Mouse (Mus musculus) spleen, postnatal 4 days (tissue): Measurements from ENCODE around the gene Gm28044.
"Not testable (repeated sequence)": the region's sequence is repeated elsewhere in the genome, so short reads cannot be mapped to it uniquely, and the experiment has no call there.

Experiments used
- DNase-seq, 2 experiments: peaks; one replicate each; pipeline ENCODE4 v3.0.0; 2022; ENCODE audit warnings: low spot score in 2 of 2

Gene Gm28044

GRCm38 (mm10) chr13:67360131-67360744 lies at the start of gene Gm28044, which contains the start of gene Zfp953:
Gene Gm28044 (minus strand): TSS chr13:67360536.
Gene Zfp953 (minus strand): TSS chr13:67360605.
- peak; percentile 83 to 88 for DNase-seq

DNA sequence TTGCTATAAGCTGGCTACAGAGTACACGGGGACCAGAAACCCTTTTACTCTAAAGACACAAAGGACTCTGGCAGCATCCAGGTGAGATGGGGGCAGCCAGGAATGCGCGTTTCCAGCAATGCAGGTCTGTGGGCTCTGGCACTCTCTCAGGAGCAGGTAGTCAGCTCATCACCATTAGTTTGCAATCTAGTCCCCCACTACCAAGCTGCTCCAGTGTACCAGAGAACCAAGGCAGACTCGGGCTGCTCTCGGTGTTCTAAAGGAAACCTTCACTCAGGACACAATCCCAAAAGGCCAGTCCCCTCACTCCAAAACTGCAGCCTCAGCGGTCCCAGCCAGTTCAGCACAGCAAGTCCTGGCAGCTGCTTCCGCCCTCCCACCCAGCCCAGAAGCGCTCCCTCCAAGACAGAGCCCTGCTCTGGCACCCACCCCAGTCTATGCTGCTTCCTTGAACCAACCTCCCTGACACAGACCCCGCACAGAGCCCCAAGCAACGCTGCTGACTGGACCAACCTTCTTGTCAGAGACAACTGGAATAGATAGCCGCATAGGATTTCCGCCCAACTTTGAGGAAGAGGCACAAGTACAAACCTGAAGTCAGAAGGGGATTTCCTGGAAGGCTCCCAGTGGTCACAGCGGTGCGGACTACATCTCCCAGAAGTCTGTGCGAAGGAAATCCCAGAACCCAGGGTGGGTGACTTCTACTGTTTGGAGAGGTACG lies 39.0 kb upstream of the Gm28044 start, which contains the start of gene Zfp429:
TSS of gene Zfp429 (minus strand) at position 637 of the 721 bp plus-strand sequence.
- peak; percentile 56 to 72 for DNase-seq

- not testable (repeated sequence) for DNase-seq
Measured at GRCm38 (mm10) chr13:67376255-67376654, 15.9 kb upstream of the Gm28044 start.

DNA sequence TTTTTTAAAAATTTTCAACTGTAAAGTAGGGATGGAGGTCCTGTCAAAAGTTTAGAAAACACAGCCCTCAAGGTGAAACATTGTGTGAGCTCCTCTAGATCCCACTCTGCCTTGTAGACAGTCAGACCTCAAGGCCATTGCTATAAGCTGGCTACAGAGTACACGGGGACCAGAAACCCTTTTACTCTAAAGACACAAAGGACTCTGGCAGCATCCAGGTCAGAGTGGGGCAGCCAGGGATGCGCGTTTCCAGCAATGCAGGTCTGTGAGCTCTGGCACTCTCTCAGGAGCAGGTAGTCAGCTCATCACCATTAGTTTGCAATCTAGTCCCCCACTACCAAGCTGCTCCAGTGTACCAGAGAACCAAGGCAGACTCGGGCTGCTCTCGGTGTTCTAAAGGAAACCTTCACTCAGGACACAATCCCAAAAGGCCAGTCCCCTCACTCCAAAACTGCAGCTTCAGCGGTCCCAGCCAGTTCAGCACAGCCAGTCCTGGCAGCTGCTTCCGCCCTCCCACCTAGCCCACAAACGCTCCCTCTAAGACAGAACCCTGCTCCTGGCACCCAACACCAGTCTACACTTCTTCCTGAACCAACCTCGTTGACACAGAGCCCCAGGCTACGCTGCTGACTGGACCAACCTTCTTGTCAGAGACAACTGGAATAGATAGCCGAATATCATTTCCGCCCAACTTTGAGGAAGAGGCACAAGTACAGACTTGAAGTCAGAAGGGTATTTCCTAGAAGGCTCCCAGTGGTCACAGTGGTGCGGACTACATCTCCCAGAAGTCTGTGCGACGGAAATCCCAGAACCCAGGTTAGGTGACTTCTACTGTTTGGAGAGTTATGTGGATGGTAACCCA lies 14.9 kb upstream of the Gm28044 start, which contains the start of the genes Gm28041 and Zfp456:
TSS of gene Gm28041 (minus strand) at position 684 of the 862 bp plus-strand sequence.
TSS of gene Zfp456 (minus strand) at position 761 of the 862 bp plus-strand sequence.
- DNase-seq = peak; percentile 62 to 70

DNA sequence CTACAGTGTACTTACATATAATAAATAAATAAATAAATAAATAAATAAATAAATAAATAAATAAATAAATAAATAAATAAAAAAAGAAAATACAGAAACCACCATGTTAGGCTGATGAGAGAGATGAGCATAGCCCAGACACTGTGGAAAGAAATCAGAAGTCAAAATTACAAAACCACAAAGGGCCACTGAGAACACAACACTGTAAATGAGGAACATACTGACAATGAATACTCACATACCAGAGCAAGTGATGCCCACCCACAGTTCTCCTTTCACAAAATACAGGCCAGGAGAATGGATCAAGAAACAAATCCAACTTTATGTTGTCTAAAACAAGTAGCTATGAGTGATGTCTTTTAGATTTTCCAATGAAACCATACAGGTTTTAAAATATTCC lies 8.5 kb downstream of the Gm28044 start:
- no peak for DNase-seq

GRCm38 (mm10) chr13:67343422-67343821 lies 16.9 kb downstream of the Gm28044 start:
- no peak for DNase-seq

GRCm38 (mm10) chr13:67332877-67333276 lies 27.5 kb downstream of the Gm28044 start:
- no peak for DNase-seq

DNA sequence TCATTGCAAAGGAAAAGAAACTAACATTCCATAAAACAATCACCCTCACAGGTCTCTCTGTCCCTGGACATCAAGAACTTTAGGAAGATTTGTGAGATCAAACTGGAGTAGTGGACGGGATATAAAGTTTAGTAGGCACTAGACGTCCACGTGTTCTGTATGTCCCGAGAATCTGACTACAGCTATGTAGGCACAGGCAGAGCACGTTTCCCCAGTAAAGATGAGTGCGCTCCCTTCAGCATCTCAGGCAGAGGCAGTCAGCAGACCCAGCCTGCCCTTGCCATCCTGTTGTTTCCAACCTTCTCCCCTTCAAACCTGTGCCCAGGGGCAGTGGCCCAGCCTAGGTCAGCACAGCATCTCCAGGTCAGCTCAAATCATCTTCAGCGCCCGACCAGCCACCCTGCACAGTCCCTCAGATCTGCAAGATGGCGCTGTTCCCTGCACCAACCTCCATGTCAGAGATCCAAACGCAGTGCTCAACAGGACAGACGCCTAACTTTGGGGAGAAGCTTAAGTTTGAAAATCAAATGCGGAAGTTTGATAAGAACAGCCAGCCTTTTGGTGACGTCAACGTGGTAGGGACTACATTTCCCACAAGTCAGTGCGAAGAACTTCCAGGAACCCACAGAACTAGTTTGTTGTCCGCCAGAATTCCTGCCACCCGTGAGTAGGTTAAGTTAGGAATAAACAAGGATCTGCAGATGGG lies 28.2 kb downstream of the Gm28044 start, which contains the start of gene Zfp595:
TSS of gene Zfp595 (minus strand) at position 552 of the 706 bp plus-strand sequence.
- peak; percentile 72 to 80 for DNase-seq

GRCm38 (mm10) chr13:67306718-67307117 lies 53.6 kb downstream of the Gm28044 start:
- DNase-seq = no peak

DNA sequence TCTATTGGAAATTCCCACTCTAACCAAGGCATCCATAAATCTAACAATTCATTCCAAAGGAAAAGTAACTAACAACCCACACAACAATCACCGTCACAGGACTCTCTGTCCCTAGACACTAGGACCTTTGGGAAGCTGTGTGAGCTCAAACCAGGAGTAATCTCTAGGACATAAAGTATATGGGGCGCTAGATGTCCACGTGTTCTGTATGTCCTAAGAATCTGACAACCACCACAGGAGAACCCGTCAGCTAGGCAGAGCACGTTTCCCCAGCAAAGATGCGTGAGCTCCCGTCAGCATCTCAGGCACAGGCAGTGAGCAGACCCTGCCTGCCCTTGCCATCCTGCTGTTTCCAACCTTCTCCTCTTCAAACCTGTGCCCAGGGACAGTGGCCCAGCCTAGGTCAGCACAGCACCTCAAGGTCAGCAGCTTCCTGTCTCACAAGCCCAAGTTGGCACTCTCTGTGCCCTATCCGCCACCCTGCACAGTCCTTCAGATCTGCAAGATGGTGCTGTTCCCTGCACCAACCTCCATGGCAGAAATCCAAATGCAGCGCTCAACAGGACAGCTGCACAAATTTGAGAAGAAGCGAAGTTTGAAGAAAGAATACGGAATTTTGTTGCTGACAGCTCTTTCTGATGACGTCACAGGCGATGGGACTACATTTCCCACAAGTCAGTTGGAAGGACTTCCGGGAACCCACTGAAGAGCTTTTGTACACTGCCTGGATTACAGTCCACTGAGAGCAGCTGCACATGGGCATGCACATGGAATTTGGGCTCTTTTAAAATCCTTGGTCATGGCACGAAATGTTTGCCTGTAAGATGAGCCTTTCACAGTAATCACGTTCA lies 54.3 kb downstream of the Gm28044 start, which contains the start of gene Zfp457:
TSS of gene Zfp457 (minus strand) at position 664 of the 851 bp plus-strand sequence.
- peak; percentile 78 to 83 for DNase-seq

GRCm38 (mm10) chr13:67278314-67278713 lies 82.0 kb downstream of the Gm28044 start, which contains the start of gene Zfp458:
Gene Zfp458 (minus strand): TSS chr13:67278466.
- DNase-seq = no peak

GRCm38 (mm10) chr13:67269383-67270065 lies 90.8 kb downstream of the Gm28044 start:
- not testable (repeated sequence) for DNase-seq

GRCm38 (mm10) chr13:67268568-67269369 lies 91.6 kb downstream of the Gm28044 start:
- peak; percentile 54 to 71 for DNase-seq
